Mouse (Mus musculus) neural tube, embryonic 12.5 days (tissue): ENCODE results near the gene Olfr19. TPM values are rescaled to one million over a fixed set of nuclear protein-coding genes. Genes with fewer than 3 reads are reported as not detected.
"Not testable (repeated sequence)": the region's sequence is repeated elsewhere in the genome, so short reads cannot be mapped to it uniquely, and the experiment has no call there.

Experiments
- ATAC-seq: fragments of 200-750 bp; cut with Nextera tagmentation; 2 replicates; pipeline ENCODE4 v1.8.0; 2017; ENCODE audit warnings: low read depth, mild to moderate bottlenecking, moderate TSS enrichment, moderate library complexity; ENCODE audit not compliant: low FRiP score
- H3K27ac ChIP-seq: fragments of 300-500 bp; sonication (generic); 2 replicates; pipeline ENCODE4 v1.5.1; 2016
- H3K27me3 ChIP-seq: fragments of 300-500 bp; sonication (generic); replicated peaks from 2 replicates; pipeline ENCODE4 v1.6.1; 2016; ENCODE audit warnings: mild to moderate bottlenecking
- H3K36me3 ChIP-seq: fragments of 300-500 bp; sonication (generic); 2 replicates; pipeline ENCODE4 v1.6.1; 2016; ENCODE audit warnings: mild to moderate bottlenecking
- H3K4me1 ChIP-seq: fragments of 300-500 bp; sonication (generic); 2 replicates; pipeline ENCODE4 v1.6.1; 2016
- H3K4me2 ChIP-seq: fragments of 300-500 bp; sonication (generic); replicated peaks from 2 replicates; pipeline ENCODE4 v1.6.1; 2016; ENCODE audit warnings: mild to moderate bottlenecking
- H3K4me3 ChIP-seq: fragments of 300-500 bp; sonication (generic); 2 replicates; pipeline ENCODE4 v1.5.1; 2016
- H3K9ac ChIP-seq: fragments of 300-500 bp; sonication (generic); 2 replicates; pipeline ENCODE4 v1.6.1; 2016; ENCODE audit warnings: mild to moderate bottlenecking
- H3K9me3 ChIP-seq: fragments of 300-500 bp; sonication (generic); 2 replicates; pipeline ENCODE4 v1.6.1; 2016; ENCODE audit warnings: mild to moderate bottlenecking
- WGBS: fragments of 180-500 bp; shearing (Covaris S2); methylation state at CpG from one replicate; pipeline ENCODE4 v1.1.7; 2016; 5-methylcytosine and 5-hydroxymethylcytosine counted together
- polyA plus RNA-seq: library from polyadenylated mRNA; unstranded; fragments of >200 nt; fragmentation: Nextera tagmentation; extraction: Ambion mirVana; gene quantifications from 2 replicates; pipeline ENCODE4 v1.2.1, GENCODE M21; 2016

The Olfr19 gene
- polyA plus RNA-seq, result not detected in 2 replicates

DNA sequence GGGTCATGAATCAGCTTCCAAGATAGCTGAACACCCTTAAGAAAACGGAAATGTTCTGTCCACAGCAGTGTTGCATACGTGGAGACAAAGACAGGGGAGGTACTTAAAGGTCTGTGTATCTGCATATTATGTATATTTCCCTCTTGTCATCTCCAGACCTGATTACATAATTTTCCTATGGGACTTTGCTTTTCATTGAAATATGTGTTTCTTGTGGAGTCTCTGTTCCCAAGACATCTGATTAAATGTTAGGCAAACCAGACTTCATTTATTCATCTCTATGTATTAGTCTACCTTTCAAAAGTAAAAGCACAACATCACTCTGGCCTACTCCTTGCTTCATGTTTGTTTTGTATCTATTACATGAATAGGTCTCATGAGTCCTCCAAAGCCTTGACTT lies at the start of gene Olfr19:
TSS of gene Olfr19 (minus strand) at position 101 of the 400 bp plus-strand sequence.
- H3K4me3 ChIP-seq, result no peak within 1 kb of the TSS
- no peaks in the 10 kb centered on the region for H3K9me3 ChIP-seq
- no peak for ATAC-seq
- H3K9ac ChIP-seq, result no peak within 1 kb of the TSS
- 80% methylated on average over 2 of the region's 2 CpGs for WGBS
- H3K4me1 ChIP-seq, result no peaks in the 10 kb centered on the region
- no peaks in the 10 kb centered on the region for H3K36me3 ChIP-seq
- H3K4me2 ChIP-seq, result no peak within 1 kb of the TSS
- no peak within 1 kb of the TSS for H3K27ac ChIP-seq
- no peaks in the 10 kb centered on the region for H3K27me3 ChIP-seq

DNA sequence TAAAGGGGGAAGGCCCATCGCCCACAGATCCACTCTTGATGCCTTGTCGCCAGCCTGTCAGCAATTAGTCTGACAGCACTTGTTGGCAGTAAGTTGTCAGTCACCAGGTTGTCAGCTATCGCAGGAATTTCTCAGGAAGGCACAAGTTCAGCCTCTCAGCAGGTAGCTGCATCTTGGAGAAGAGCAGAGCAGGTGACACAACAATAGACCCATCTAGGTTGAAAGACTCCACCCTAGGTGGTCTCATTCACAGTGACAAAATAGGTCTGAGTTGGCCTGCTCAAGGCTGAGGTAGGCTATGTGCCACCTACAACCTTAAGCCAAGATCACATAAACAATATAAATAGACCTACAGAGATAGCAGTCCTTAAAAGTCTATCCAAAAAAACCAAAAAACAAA lies 8.8 kb upstream of the Olfr19 start:
- no peak overlapping the region for H3K4me3 ChIP-seq

DNA sequence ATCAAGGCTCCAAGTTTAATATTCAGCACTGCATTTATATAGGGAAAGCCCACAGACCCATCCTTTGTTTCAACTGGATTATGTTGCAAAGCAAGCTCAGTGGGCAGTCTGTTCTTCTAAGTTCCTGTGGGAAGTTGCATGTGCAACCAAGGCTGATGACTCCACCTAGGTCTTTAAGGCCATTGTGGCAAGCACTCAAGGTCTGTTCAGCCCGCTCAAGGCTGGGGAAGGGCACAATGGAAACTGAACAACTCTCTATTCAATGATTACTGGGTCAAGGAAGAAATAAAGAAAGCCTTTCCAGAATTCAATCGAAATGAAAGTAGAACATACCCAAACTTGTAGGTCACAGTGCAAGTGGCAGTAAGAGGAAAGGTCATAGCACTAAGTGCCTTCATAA lies 7.8 kb upstream of the Olfr19 start:
- Histone ChIP-seq H3K27me3 (no peaks in the 10 kb centered on the region), H3K4me2 (no peak overlapping the region), H3K4me3 (no peak overlapping the region), H3K9me3 (no peaks in the 10 kb centered on the region), H3K9ac (no peak overlapping the region), H3K36me3 (no peaks in the 10 kb centered on the region), H3K27ac (no peak overlapping the region), H3K4me1 (no peaks in the 10 kb centered on the region)
- 82% methylated on average over 2 of the region's 2 CpGs for WGBS
- ATAC-seq, result no peak

More for the DNA sequence above, 8.8 kb upstream of the Olfr19 start:
- Histone ChIP-seq H3K4me1 (no peaks in the 10 kb centered on the region), H3K36me3 (no peaks in the 10 kb centered on the region), H3K27ac (no peak overlapping the region), H3K9ac (no peak overlapping the region), H3K27me3 (no peaks in the 10 kb centered on the region), H3K4me2 (no peak overlapping the region), H3K9me3 (no peaks in the 10 kb centered on the region)
- 64% methylated on average over 3 of the region's 3 CpGs for WGBS
- no peak for ATAC-seq

DNA sequence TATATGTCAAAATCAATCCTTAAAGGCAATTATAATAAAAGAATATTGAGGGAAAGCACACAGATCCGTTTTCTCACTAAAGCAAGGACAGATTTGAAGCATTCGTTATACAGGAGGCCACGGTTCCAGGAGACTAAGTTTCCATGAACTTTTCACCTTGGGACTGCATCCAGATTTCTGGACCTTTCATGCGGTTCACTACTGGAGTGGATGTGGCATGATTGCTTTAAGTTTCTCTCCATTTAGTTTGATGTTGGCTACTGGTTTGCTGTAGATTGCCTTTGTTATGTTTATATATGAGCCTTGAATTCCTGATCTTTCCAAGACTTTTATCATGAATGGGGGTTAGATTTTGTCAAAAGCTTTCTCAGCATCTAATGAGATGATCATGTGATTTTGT lies 11.2 kb downstream of the Olfr19 start:
- 83% methylated on average over 4 of the region's 4 CpGs for WGBS

DNA sequence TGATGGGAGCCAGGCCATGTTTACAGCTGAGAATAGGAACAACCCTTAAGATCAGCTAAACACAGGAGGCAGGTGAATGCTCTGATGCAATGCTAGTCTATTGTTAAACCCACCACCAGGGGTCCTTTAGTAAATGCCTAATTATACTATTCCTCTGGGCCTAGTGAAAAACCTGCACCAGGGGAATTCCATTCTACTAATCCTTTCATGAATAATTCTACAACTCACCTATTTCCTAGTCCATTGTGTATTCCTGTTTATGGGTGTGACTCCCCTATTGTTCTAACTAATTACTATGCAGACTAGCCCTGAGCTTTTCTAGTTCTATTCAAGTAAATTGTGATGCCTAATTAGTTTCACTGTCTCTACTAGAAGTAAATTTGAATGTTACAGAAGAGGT lies 11.7 kb downstream of the Olfr19 start:
- H3K27me3 ChIP-seq, H3K4me1 ChIP-seq, H3K36me3 ChIP-seq, H3K27ac ChIP-seq, H3K9me3 ChIP-seq, H3K4me3 ChIP-seq, H3K9ac ChIP-seq, ATAC-seq, H3K4me2 ChIP-seq: not testable (repeated sequence)

More for the DNA sequence above, 11.2 kb downstream of the Olfr19 start:
- no peaks in the 10 kb centered on the region for H3K9me3 ChIP-seq
- no peaks in the 10 kb centered on the region for H3K27me3 ChIP-seq
- H3K9ac ChIP-seq, result no peak overlapping the region
- H3K36me3 ChIP-seq, result no peaks in the 10 kb centered on the region
- H3K4me2 ChIP-seq, result no peak overlapping the region
- H3K27ac ChIP-seq, result no peak overlapping the region
- ATAC-seq, result no peak
- no peak overlapping the region for H3K4me3 ChIP-seq
- H3K4me1 ChIP-seq, result no peaks in the 10 kb centered on the region

DNA sequence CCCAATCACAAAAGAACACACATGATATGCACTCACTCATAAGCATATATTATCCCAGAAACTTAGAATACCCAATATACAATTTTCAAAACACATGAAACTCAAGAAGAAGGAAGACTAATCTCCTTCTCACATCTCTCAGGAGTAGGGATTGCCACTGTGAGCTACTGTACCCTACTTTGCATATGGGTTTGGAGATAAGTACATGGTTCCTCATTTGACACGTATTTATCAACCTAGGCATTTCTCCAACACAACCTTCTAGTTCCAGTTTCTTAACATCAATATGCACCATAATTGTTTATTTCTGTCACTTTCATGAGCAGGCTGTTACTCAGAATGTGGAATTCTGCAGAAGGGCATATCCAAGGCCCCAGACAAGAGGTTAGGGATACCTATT lies 31.1 kb downstream of the Olfr19 start:
- Histone ChIP-seq H3K27me3 (no peaks in the 10 kb centered on the region), H3K9me3 (no peaks in the 10 kb centered on the region), H3K9ac (no peak overlapping the region), H3K27ac (no peak overlapping the region), H3K36me3 (no peaks in the 10 kb centered on the region), H3K4me2 (no peak overlapping the region), H3K4me3 (no peak overlapping the region), H3K4me1 (no peaks in the 10 kb centered on the region)
- 88% methylated on average over 1 of the region's 1 CpGs for WGBS
- ATAC-seq, result no peak

DNA sequence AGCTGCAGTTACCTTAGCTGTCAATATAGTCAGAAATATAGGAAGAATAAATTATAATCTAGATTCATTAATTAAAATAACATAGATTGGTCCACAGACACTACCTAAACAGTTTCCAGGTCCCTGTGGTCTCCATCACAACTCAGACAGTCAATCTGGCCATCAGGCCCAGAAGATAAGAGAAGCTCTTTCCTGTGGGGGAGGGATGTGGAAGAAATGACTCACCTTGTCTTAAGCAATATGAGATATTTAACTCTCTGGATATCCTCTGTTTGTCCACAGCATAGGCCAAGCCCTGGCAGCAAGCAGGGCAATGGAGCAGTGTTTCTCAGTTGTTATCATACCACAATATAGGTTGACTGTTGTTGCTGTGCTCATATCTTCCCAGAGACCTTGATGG lies 42.5 kb downstream of the Olfr19 start:
- H3K27me3 ChIP-seq, result no peaks in the 10 kb centered on the region
- no peak overlapping the region for H3K9ac ChIP-seq
- H3K36me3 ChIP-seq, result no peaks in the 10 kb centered on the region
- no peak overlapping the region for H3K4me3 ChIP-seq
- H3K4me1 ChIP-seq, result no peaks in the 10 kb centered on the region
- H3K4me2 ChIP-seq, result no peak overlapping the region
- H3K27ac ChIP-seq, result no peak overlapping the region
- ATAC-seq, result no peak
- H3K9me3 ChIP-seq, result peaks cover 9% of the 10 kb centered on the region

Other genes with a start within 250 kb of the Olfr19 start
- gene Fgd4, start 75.9 kb downstream of the Olfr19 start, polyA plus RNA-seq, result 23.0 and 24.9 TPM in 2 replicates
- 3.4 and 4.3 TPM in 2 replicates for gene Spag6l, start 153.1 kb upstream of the Olfr19 start, polyA plus RNA-seq
- 0.17 TPM in 1 of 2 replicates, not detected in the other for gene Igll1, start 187.6 kb upstream of the Olfr19 start, polyA plus RNA-seq
- 62.9 and 63.1 TPM in 2 replicates for gene Top3b, start 194.3 kb upstream of the Olfr19 start, polyA plus RNA-seq
- gene Vpreb1, start 194.4 kb upstream of the Olfr19 start, polyA plus RNA-seq, result 0.66 and 1.9 TPM in 2 replicates
- 31.3 and 31.4 TPM in 2 replicates for gene Ppm1f, start 220.1 kb upstream of the Olfr19 start, polyA plus RNA-seq